ENCODE assay signal across 8 mouse cellular contexts in the genomic region with DNA sequence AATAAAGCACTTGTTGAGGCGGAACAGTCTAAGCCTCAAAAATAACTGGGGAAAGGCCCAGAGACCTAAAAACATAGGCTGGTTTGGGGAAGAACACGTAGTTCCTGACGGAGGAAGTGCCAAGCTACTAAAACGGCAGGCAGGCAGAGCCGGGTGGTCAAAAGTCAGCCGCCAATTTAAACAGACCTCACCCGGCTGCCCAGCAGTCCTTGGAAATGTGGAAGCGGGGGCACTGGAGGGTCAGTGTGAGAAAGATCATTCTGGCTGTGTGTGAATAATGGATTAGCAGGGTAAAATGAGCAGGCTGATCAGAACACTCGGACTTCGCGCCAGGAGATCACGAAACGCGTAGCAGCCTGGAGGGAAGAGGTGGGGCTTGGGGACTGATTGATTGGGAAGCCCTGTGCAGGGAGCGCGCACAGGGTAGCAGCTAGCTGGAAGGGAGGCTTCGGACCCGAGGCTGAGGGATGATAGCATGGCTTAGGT. TPM values are rescaled to one million over a fixed set of nuclear protein-coding genes. Genes with fewer than 3 reads are reported as not detected.
DNase-seq lines count a peak whose midpoint lies in the region; ATAC-seq and TF ChIP-seq lines count a peak whose summit lies in the region.

No protein-coding gene starts in this region.

- H3K27ac ChIP-seq in hindbrain, postnatal 0 days = 0 out of 2 replicates have a peak overlapping the region, but pooled peaks have one; percentile 11
- H3K27ac ChIP-seq in liver, embryonic 14.5 days = peak overlapping the region; percentile 51

- peak overlapping the region; percentile 43 for H3K4me2 ChIP-seq in hindbrain, postnatal 0 days (ENCODE audit: low read depth, low read length)
- peak overlapping the region; percentile 80 for H3K4me2 ChIP-seq in liver, embryonic 14.5 days (ENCODE audit: low read depth)

- no peaks in the 10 kb centered on the region for H3K9me3 ChIP-seq in hindbrain, postnatal 0 days (ENCODE audit: low read length)
- no peaks in the 10 kb centered on the region for H3K9me3 ChIP-seq in liver, embryonic 14.5 days (ENCODE audit: control insufficient read depth, low read length)

- no peaks in the 10 kb centered on the region for H3K36me3 ChIP-seq in hindbrain, postnatal 0 days (ENCODE audit: insufficient read depth, low read length)
- no peaks in the 10 kb centered on the region; the same call in 1 of the 2 replicates for H3K36me3 ChIP-seq in liver, embryonic 14.5 days (replicated peaks; ENCODE audit: control insufficient read depth, insufficient read depth, low read depth)

- peak overlapping the region; percentile 11 for H3K4me3 ChIP-seq in hindbrain, postnatal 0 days (ENCODE audit: low read length)
- peak overlapping the region; percentile 30 to 40; a peak in 3 of 4 replicates for H3K4me3 ChIP-seq in liver, embryonic 14.5 days (ENCODE audit: insufficient read depth in 1 of 2, low read depth in 2 of 2, low read length in 2 of 2)

- peak; percentile 46 to 49 for DNase-seq in B cell, adult 2 months
- DNase-seq in R1 (ENCODE audit: low read depth, low spot score) = peak; percentile 82
- DNase-seq in gastrocnemius, postnatal 10 days = peak; percentile 43
- DNase-seq in hindbrain, postnatal 0 days (ENCODE audit: low spot score) = no peak
- no peak for DNase-seq in liver, embryonic 14.5 days (ENCODE audit: low read depth in 3 of 3, low spot score in 3 of 3)
- peak; percentile 63 for DNase-seq in neural tube, embryonic 10.5 days (ENCODE audit: extremely low spot score, low spot score)
- no peak for DNase-seq in ovary, postnatal 14 days (ENCODE audit: low spot score)
- no peak for DNase-seq in Muller cell, postnatal 12 days (ENCODE audit: inconsistent ontology term)

- WGBS in hindbrain, postnatal 0 days = 5% methylated on average over 18 of the region's 18 CpGs
- 3% methylated on average over 18 of the region's 18 CpGs for WGBS in liver, embryonic 14.5 days (ENCODE audit: insufficient replicate concordance)

- ATAC-seq in hindbrain, postnatal 0 days = no peak
- ATAC-seq in liver, embryonic 14.5 days (ENCODE audit: insufficient read depth) = no peak

- H3K4me1 ChIP-seq in hindbrain, postnatal 0 days (ENCODE audit: insufficient read depth, low read length) = peaks cover 9% of the 10 kb centered on the region; the same call in 1 of the 2 replicates
- peaks cover 35 to 38% of the 10 kb centered on the region in 2 experiments for H3K4me1 ChIP-seq in liver, embryonic 14.5 days (replicated peaks; ENCODE audit: control insufficient read depth in 2 of 2, insufficient read depth in 2 of 2, low read length in 1 of 2)

- no peak for TF ChIP-seq EP300 in liver, embryonic 14.5 days (IDR thresholded peaks at IDR 0.05; ENCODE audit: low read depth)

- no peak for TF ChIP-seq CTCF in hindbrain, postnatal 0 days (IDR thresholded peaks at IDR 0.05; ENCODE audit: low read depth)
- no peak for TF ChIP-seq CTCF in liver, embryonic 14.5 days (IDR thresholded peaks at IDR 0.05; ENCODE audit: low read depth)

- H3K27me3 ChIP-seq in hindbrain, postnatal 0 days (ENCODE audit: insufficient read depth, low read length) = no peaks in the 10 kb centered on the region
- no peaks in the 10 kb centered on the region for H3K27me3 ChIP-seq in liver, embryonic 14.5 days (ENCODE audit: control insufficient read depth, insufficient read depth, low read length)

- 0 out of 2 replicates have a peak overlapping the region, but pooled peaks have one; percentile 17 for H3K9ac ChIP-seq in hindbrain, postnatal 0 days (replicated peaks; ENCODE audit: low read length)
- H3K9ac ChIP-seq in liver, embryonic 14.5 days (replicated peaks) = peak overlapping the region; percentile 60

RNA-seq across cellular contexts. Expression of gene Sf3a3, which starts 4.6 kb away (rescaled TPM):
- 10 to 100 TPM; 24.2 to 25.2 TPM for total RNA-seq in gastrocnemius, postnatal 10 days (2021)
- total RNA-seq in hindbrain, postnatal 0 days (2014; rRNA removed) = 18.7 and 33.0 TPM in 2 replicates
- polyA plus RNA-seq in hindbrain, postnatal 0 days (2015; fragmentation: Nextera tagmentation; extraction: Ambion mirVana) = 79.7 and 87.9 TPM in 2 replicates
- polyA plus RNA-seq in liver, embryonic 14.5 days (2012; rRNA removed) = 21.2 and 42.1 TPM in 2 replicates
- polyA plus RNA-seq in liver, embryonic 14.5 days (2014; fragmentation: Nextera tagmentation; extraction: Ambion mirVana) = 59.2 and 63.6 TPM in 2 replicates

RNA-seq across cellular contexts. Expression of gene Fhl3, which starts 9.5 kb away (rescaled TPM):
- total RNA-seq in gastrocnemius, postnatal 10 days (2021) = 10 to 100 TPM; 61.2 to 65.0 TPM
- 7.1 and 7.3 TPM in 2 replicates for total RNA-seq in hindbrain, postnatal 0 days (2014; rRNA removed)
- 2.5 and 3.1 TPM in 2 replicates for polyA plus RNA-seq in hindbrain, postnatal 0 days (2015; fragmentation: Nextera tagmentation; extraction: Ambion mirVana)
- polyA plus RNA-seq in liver, embryonic 14.5 days (2012; rRNA removed) = 2.8 TPM in 2 replicates
- 2.7 and 2.9 TPM in 2 replicates for polyA plus RNA-seq in liver, embryonic 14.5 days (2014; fragmentation: Nextera tagmentation; extraction: Ambion mirVana)

RNA-seq across cellular contexts. Expression of gene Utp11, which starts 16.6 kb away (rescaled TPM):
- total RNA-seq in gastrocnemius, postnatal 10 days (2021) = 10 to 100 TPM; 21.7 to 25.4 TPM
- total RNA-seq in hindbrain, postnatal 0 days (2014; rRNA removed) = 4.0 and 9.0 TPM in 2 replicates
- polyA plus RNA-seq in hindbrain, postnatal 0 days (2015; fragmentation: Nextera tagmentation; extraction: Ambion mirVana) = 31.2 and 39.0 TPM in 2 replicates
- 7.5 and 16.4 TPM in 2 replicates for polyA plus RNA-seq in liver, embryonic 14.5 days (2012; rRNA removed)
- polyA plus RNA-seq in liver, embryonic 14.5 days (2014; fragmentation: Nextera tagmentation; extraction: Ambion mirVana) = 20.8 and 22.4 TPM in 2 replicates

RNA-seq across cellular contexts. Expression of gene Inpp5b, which starts 31.6 kb away (rescaled TPM):
- 10 to 100 TPM in 1 of 2 experiments, 1 to 10 TPM in 1; 9.0 to 14.5 TPM for total RNA-seq in gastrocnemius, postnatal 10 days (2021)
- total RNA-seq in hindbrain, postnatal 0 days (2014; rRNA removed) = 15.9 and 16.0 TPM in 2 replicates
- 14.9 and 15.4 TPM in 2 replicates for polyA plus RNA-seq in hindbrain, postnatal 0 days (2015; fragmentation: Nextera tagmentation; extraction: Ambion mirVana)
- 36.6 and 40.3 TPM in 2 replicates for polyA plus RNA-seq in liver, embryonic 14.5 days (2012; rRNA removed)
- polyA plus RNA-seq in liver, embryonic 14.5 days (2014; fragmentation: Nextera tagmentation; extraction: Ambion mirVana) = 36.7 and 40.0 TPM in 2 replicates

RNA-seq across cellular contexts. Expression of gene Pou3f1, which starts 53.4 kb away (rescaled TPM):
- 1 to 10 TPM; 2.8 to 2.9 TPM for total RNA-seq in gastrocnemius, postnatal 10 days (2021)
- total RNA-seq in hindbrain, postnatal 0 days (2014; rRNA removed) = 4.8 and 7.0 TPM in 2 replicates
- polyA plus RNA-seq in hindbrain, postnatal 0 days (2015; fragmentation: Nextera tagmentation; extraction: Ambion mirVana) = 4.1 and 6.3 TPM in 2 replicates
- 0.01 and 0.02 TPM in 2 replicates for polyA plus RNA-seq in liver, embryonic 14.5 days (2012; rRNA removed)
- not detected in 2 replicates for polyA plus RNA-seq in liver, embryonic 14.5 days (2014; fragmentation: Nextera tagmentation; extraction: Ambion mirVana)

Comparison
In these comparisons a context has a peak if more than half of its experiments do, and no peak if none do; other contexts are left out.
1. DNase-seq: peak in B cell, adult 2 months (2 of 2), R1 (single experiment), gastrocnemius, postnatal 10 days (single experiment) and neural tube, embryonic 10.5 days (single experiment); none in hindbrain, postnatal 0 days (single experiment), liver, embryonic 14.5 days (0 of 3), ovary, postnatal 14 days (single experiment) and Muller cell, postnatal 12 days (single experiment).